Comparison of ENCODE assay signal across 9 mouse cellular contexts in the genomic region with DNA sequence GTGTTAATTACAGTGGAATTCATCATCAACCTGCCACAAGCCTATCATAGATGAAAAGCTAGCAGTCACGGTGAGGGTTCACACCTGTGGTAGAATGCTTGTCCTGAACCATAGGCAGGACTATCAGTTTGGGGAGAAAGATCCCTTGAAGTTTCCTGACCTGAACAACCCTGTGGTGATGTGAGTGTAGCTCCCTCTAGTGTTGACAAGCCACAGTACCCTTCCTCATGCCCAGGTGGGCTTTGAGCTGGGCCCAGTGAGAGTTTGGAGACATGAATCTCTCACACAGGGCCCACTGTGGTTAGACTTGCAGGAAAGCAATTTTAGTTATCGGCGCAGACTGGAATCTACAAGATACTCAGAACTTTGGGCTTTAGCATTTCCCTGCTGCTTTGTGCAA. TPM values are rescaled to one million over a fixed set of nuclear protein-coding genes. Genes with fewer than 3 reads are reported as not detected.
DNase-seq lines count a peak whose midpoint lies in the region; ATAC-seq and TF ChIP-seq lines count a peak whose summit lies in the region.
"Had no signal": no experiment of that assay in that cellular context is flagged by ENCODE, and none has a peak within 500 bp of the region (broad histone marks: within the 10 kb centered on the region; RNA-seq: fewer than 3 reads in every experiment).

No protein-coding gene starts in this region.

- ATAC-seq in lung, embryonic 16.5 days (ENCODE audit: low read depth) = 0 out of 2 replicates have a peak, but pooled peaks have one; percentile 26

- H3K4me3 ChIP-seq in MEL (ENCODE audit: control insufficient read depth in 1 of 2, insufficient read depth in 1 of 2, low read depth in 2 of 2, low read length in 2 of 2) = no peak overlapping the region
- no peak overlapping the region for H3K4me3 ChIP-seq in lung, embryonic 16.5 days (ENCODE audit: low read length)
- H3K4me3 ChIP-seq: lung, embryonic 15.5 days had no signal

- H3K27ac ChIP-seq in MEL (ENCODE audit: control insufficient read depth, low read depth, low read length) = no peak overlapping the region
- H3K27ac ChIP-seq in lung, embryonic 16.5 days (ENCODE audit: low read length) = no peak overlapping the region
- H3K27ac ChIP-seq: lung, embryonic 15.5 days had no signal

- intact Hi-C loops in left cerebral cortex, postnatal 10 days (cut with DNase I) = no loop called here

- TF ChIP-seq CTCF in MEL (IDR thresholded peaks at IDR 0.05 in 2 of 3, conservative IDR thresholded peaks at IDR 0.05 in 1 of 3; ENCODE audit: control insufficient read depth in 1 of 3, insufficient read depth in 1 of 3, low read depth in 2 of 3, low read length in 3 of 3, poor library complexity in 1 of 3, severe bottlenecking in 1 of 3) = peak; percentile 69 to 82 (median 75)
- peak; percentile 72; the same call in 1 of the 2 replicates for TF ChIP-seq CTCF in brain, embryonic 14.5 days (IDR thresholded peaks at IDR 0.05; ENCODE audit: borderline replicate concordance, extremely low read depth, insufficient read depth, insufficient read length)

- no peaks in the 10 kb centered on the region for H3K4me1 ChIP-seq in MEL (ENCODE audit: control insufficient read depth in 1 of 2, insufficient read depth in 2 of 2, low read length in 2 of 2)
- no peaks in the 10 kb centered on the region for H3K4me1 ChIP-seq in lung, embryonic 16.5 days (replicated peaks; ENCODE audit: control insufficient read depth, insufficient read depth, low read length)
- H3K4me1 ChIP-seq: lung, embryonic 15.5 days had no signal

- TF ChIP-seq RAD21 in MEL (IDR thresholded peaks at IDR 0.05; ENCODE audit: low read depth, low read length) = peak; percentile 70

- H3K36me3 ChIP-seq in MEL (ENCODE audit: control insufficient read depth in 1 of 2, insufficient read depth in 2 of 2, low read length in 2 of 2) = no peaks in the 10 kb centered on the region
- H3K36me3 ChIP-seq in lung, embryonic 16.5 days (ENCODE audit: control insufficient read depth, insufficient read depth, low read length) = no peaks in the 10 kb centered on the region
- H3K36me3 ChIP-seq: lung, embryonic 15.5 days had no signal

- no peak overlapping the region for H3K4me2 ChIP-seq in lung, embryonic 16.5 days (ENCODE audit: low read depth, low read length)
- H3K4me2 ChIP-seq: lung, embryonic 15.5 days had no signal

- DNase-seq in left cerebral cortex, adult 11 months (ENCODE audit: low spot score) = peak; percentile 29
- no peak for DNase-seq in left cerebral cortex, postnatal 10 days (ENCODE audit: extremely low spot score in 1 of 2, low spot score in 2 of 2)
- DNase-seq in MEL (ENCODE audit: low read depth, low spot score) = peak; percentile 56
- peak; percentile 67 for DNase-seq in brain, embryonic 14.5 days (ENCODE audit: low read depth)
- DNase-seq in induced T-regulatory cell, adult 2 months (ENCODE audit: low read depth) = peak; percentile 69
- DNase-seq in thymus, postnatal 10 days (ENCODE audit: low spot score in 2 of 2) = peak; percentile 16 to 64
- DNase-seq in right cerebral cortex, postnatal 36 days (ENCODE audit: low spot score in 2 of 2) = no peak

- 73% methylated on average over 3 of the region's 3 CpGs for WGBS in lung, embryonic 16.5 days

- H3K9ac ChIP-seq in MEL (ENCODE audit: control insufficient read depth, low read depth, low read length, poor library complexity, severe bottlenecking) = no peak overlapping the region
- no peak overlapping the region for H3K9ac ChIP-seq in lung, embryonic 16.5 days (ENCODE audit: low read length)
- H3K9ac ChIP-seq: lung, embryonic 15.5 days had no signal

- no peak for TF ChIP-seq EP300 in MEL (IDR thresholded peaks at IDR 0.05; ENCODE audit: low read depth in 1 of 2, low read length in 2 of 2)

- no peak for TF ChIP-seq POLR2A in MEL (IDR thresholded peaks at IDR 0.05; ENCODE audit: control insufficient read depth in 1 of 2, insufficient read depth in 1 of 2, low read depth in 1 of 2, low read length in 2 of 2, poor library complexity in 1 of 2)
- no peak for TF ChIP-seq POLR2A in brain, embryonic 14.5 days (IDR thresholded peaks at IDR 0.05; ENCODE audit: borderline replicate concordance, extremely low read depth, insufficient read depth, insufficient read length, poor library complexity, severe bottlenecking)

- no peaks in the 10 kb centered on the region for H3K27me3 ChIP-seq in MEL (ENCODE audit: control insufficient read depth in 1 of 2, insufficient read depth in 2 of 2, low read length in 2 of 2)
- H3K27me3 ChIP-seq in lung, embryonic 16.5 days (ENCODE audit: control insufficient read depth, insufficient read depth, low read depth, low read length) = no peaks in the 10 kb centered on the region
- H3K27me3 ChIP-seq: lung, embryonic 15.5 days had no signal

- no peaks in the 10 kb centered on the region for H3K9me3 ChIP-seq in MEL (replicated peaks; ENCODE audit: insufficient read depth, low read length)
- H3K9me3 ChIP-seq in lung, embryonic 16.5 days (ENCODE audit: control insufficient read depth, low read length) = no peaks in the 10 kb centered on the region
- H3K9me3 ChIP-seq: lung, embryonic 15.5 days had no signal

- H3K79me2 ChIP-seq in MEL (ENCODE audit: control insufficient read depth, insufficient read depth, low read length, poor library complexity) = no peaks in the 10 kb centered on the region

TF ChIP-seq in MEL, 35 proteins besides CTCF, POLR2A, EP300 and RAD21:
- TF ChIP-seq SMC3 (IDR thresholded peaks at IDR 0.05; ENCODE audit: low read depth, low read length) = peak; percentile 61
- no peak for TF ChIP-seq MEF2A (IDR thresholded peaks at IDR 0.05; ENCODE audit: extremely low read depth, insufficient replicate concordance, low read depth, low read length, poor library complexity, severe bottlenecking)
- peak; percentile 35; the same call in 1 of the 2 replicates for TF ChIP-seq ZC3H11A (IDR thresholded peaks at IDR 0.05; ENCODE audit: low read depth, low read length)
- no peak for TF ChIP-seq USF2 (IDR thresholded peaks at IDR 0.05; ENCODE audit: borderline replicate concordance in 1 of 2, insufficient read depth in 1 of 2, low read depth in 1 of 2, low read length in 2 of 2)
- no peak for TF ChIP-seq MXI1 (IDR thresholded peaks at IDR 0.05; ENCODE audit: low read depth, low read length)

RNA-seq across cellular contexts. Expression of a gene that starts 39.5 kb away (rescaled TPM):
- total RNA-seq in left cerebral cortex, postnatal 10 days (2021) = 100 to 1,000 TPM; 484 to 496 TPM
- not detected in 2 replicates for total RNA-seq in MEL (2012; rRNA removed)
- under 1 TPM in 1 of 2 experiments, not detected in 1; 0.03 TPM for polyA plus RNA-seq in MEL (2012; ENCODE audit: insufficient read depth in 1 of 2, insufficient read length in 2 of 2, low read depth in 1 of 2, low replicate concordance in 2 of 2, missing spikeins in 1 of 2)
- 87.8 and 159 TPM in 2 replicates for polyA plus RNA-seq in brain, embryonic 14.5 days (2012; rRNA removed)
- 4.4 and 4.7 TPM in 2 replicates for polyA plus RNA-seq in lung, embryonic 16.5 days (2015; fragmentation: Nextera tagmentation; extraction: Ambion mirVana)

Comparison
In these comparisons a context has a peak if more than half of its experiments do, and no peak if none do; other contexts are left out.
1. DNase-seq: peak in left cerebral cortex, adult 11 months (single experiment), MEL (single experiment), brain, embryonic 14.5 days (single experiment), induced T-regulatory cell, adult 2 months (single experiment) and thymus, postnatal 10 days (2 of 2); none in left cerebral cortex, postnatal 10 days (0 of 2) and right cerebral cortex, postnatal 36 days (0 of 2).
2. RNA of a gene that starts 39.5 kb away (polyA plus RNA-seq): 87.8 to 159 TPM in brain, embryonic 14.5 days; 4.4 to 4.7 TPM in lung, embryonic 16.5 days and 0.03 TPM in MEL; every median in the first group is over 10 times any median in the second.